Mouse (Mus musculus) hematopoietic stem cell, adult 5-6 weeks (primary cell): ENCODE results near the gene Orc1. TPM values are rescaled to one million over a fixed set of nuclear protein-coding genes. Genes with fewer than 3 reads are reported as not detected.

Experiments used
- ATAC-seq, 2 experiments: fragments of 125-278 bp in 1 of 2; replicated peaks in 1 of 2; 2 replicates each; pipeline ENCODE4 v1.8.0; 2016 to 2017; ENCODE audit warnings: inconsistent platforms in 2 of 2, mild to moderate bottlenecking in 2 of 2, moderate number of reproducible peaks in 2 of 2, low read depth in 1 of 2, moderate TSS enrichment in 1 of 2; ENCODE audit not compliant: low FRiP score in 2 of 2, poor library complexity in 2 of 2, severe bottlenecking in 2 of 2, insufficient read depth in 1 of 2, low TSS enrichment in 1 of 2
- total RNA-seq: library from RNA; stranded (forward); fragments of 172-1452, 232-1000 nt; gene quantifications from 2 replicates; pipeline ENCODE4 v1.2.3, GENCODE M21; 2017

Orc1 gene
- total RNA-seq, result 5.8 and 7.2 TPM in 2 replicates

GRCm38 (mm10) chr4:108578840-108579742 lies at the start of gene Orc1, which contains the start of gene Prpf38a:
Gene Orc1 (plus strand): TSS chr4:108579423.
Gene Prpf38a (minus strand): TSS chr4:108579336.
- ATAC-seq, result peak; percentile 96 to 99

GRCm38 (mm10) chr4:108539701-108540100 lies 39.5 kb upstream of the Orc1 start:
- ATAC-seq, result no peak

GRCm38 (mm10) chr4:108565026-108565425 lies 14.2 kb upstream of the Orc1 start:
- no peak for ATAC-seq

- no peak for ATAC-seq
These were observed 6.6 kb upstream of the Orc1 start for GRCm38 (mm10) chr4:108572644-108573043.

- no peak for ATAC-seq
These were observed 654 bp downstream of the Orc1 start for GRCm38 (mm10) chr4:108579743-108580411.

GRCm38 (mm10) chr4:108593376-108593775 lies 14.2 kb downstream of the Orc1 start:
- no peak for ATAC-seq

- no peak for ATAC-seq
These were observed 16.6 kb downstream of the Orc1 start for GRCm38 (mm10) chr4:108595785-108596184.

- no peak for ATAC-seq
These were observed 19.1 kb downstream of the Orc1 start for GRCm38 (mm10) chr4:108598306-108598705.

GRCm38 (mm10) chr4:108601870-108602269 lies 22.6 kb downstream of the Orc1 start:
- ATAC-seq, result no peak

- ATAC-seq, result no peak
These were observed 29.4 kb downstream of the Orc1 start for GRCm38 (mm10) chr4:108608651-108609050.

GRCm38 (mm10) chr4:108610935-108611334 lies 31.7 kb downstream of the Orc1 start:
- no peak for ATAC-seq

- ATAC-seq, result no peak
These were observed 39.4 kb downstream of the Orc1 start for GRCm38 (mm10) chr4:108618586-108618985.

GRCm38 (mm10) chr4:108619165-108619564 lies 39.9 kb downstream of the Orc1 start:
- no peak for ATAC-seq

- ATAC-seq, result peak; percentile 84 to 86
These were observed 40.5 kb downstream of the Orc1 start, which contains the start of gene Cc2d1b for GRCm38 (mm10) chr4:108619587-108620341. Gene Cc2d1b (plus strand): TSS chr4:108619940.

- ATAC-seq, result peak; percentile 4 to 6; a peak in 1 of 4 replicates
These were observed 41.3 kb downstream of the Orc1 start for GRCm38 (mm10) chr4:108620536-108620935.

- ATAC-seq, result no peak
These were observed 42.3 kb downstream of the Orc1 start for GRCm38 (mm10) chr4:108621504-108621903.

- ATAC-seq, result no peak
These were observed 47.8 kb downstream of the Orc1 start for GRCm38 (mm10) chr4:108627066-108627465.
